Mouse (Mus musculus) MEL (cell line): ENCODE measurements around the gene Negr1. TPM values are rescaled to one million over a fixed set of nuclear protein-coding genes. Genes with fewer than 3 reads are reported as not detected.

Experiments used
- DNase-seq: peaks from one replicate; pipeline ENCODE4 v3.0.0; 2011; ENCODE audit warnings: low read depth, low spot score
- H3K27ac ChIP-seq: 2 replicates; pipeline ENCODE4 v1.5.1; 2012; ENCODE audit warnings: low read depth, mild to moderate bottlenecking, control low read depth, low read length, moderate library complexity; ENCODE audit not compliant: control insufficient read depth
- H3K27me3 ChIP-seq, 2 experiments: fragments of 150-350 bp in 1 of 2; sonication (generic) in 1 of 2; 2 replicates each; pipeline ENCODE4 v1.6.1; 2012; ENCODE audit warnings: low read length in 2 of 2, mild to moderate bottlenecking in 2 of 2, improper control_type of control experiment in 1 of 2, moderate library complexity in 1 of 2; ENCODE audit not compliant: insufficient read depth in 2 of 2, control insufficient read depth in 1 of 2
- H3K36me3 ChIP-seq, 2 experiments: 2 replicates each; pipeline ENCODE4 v1.6.1; 2012 to 2014; ENCODE audit warnings: low read length in 2 of 2, improper control_type of control experiment in 1 of 2, inconsistent platforms in 1 of 2, mild to moderate bottlenecking in 1 of 2; ENCODE audit not compliant: insufficient read depth in 2 of 2, control insufficient read depth in 1 of 2
- H3K4me1 ChIP-seq, 2 experiments: fragments of 150-350 bp in 1 of 2; sonication (generic) in 1 of 2; 2 replicates each; pipeline ENCODE4 v1.6.1; 2012; ENCODE audit warnings: low read length in 2 of 2, improper control_type of control experiment in 1 of 2, mild to moderate bottlenecking in 1 of 2; ENCODE audit not compliant: insufficient read depth in 2 of 2, control insufficient read depth in 1 of 2
- H3K4me3 ChIP-seq, 2 experiments: fragments of 150-350 bp in 1 of 2; sonication (generic) in 1 of 2; 2 replicates each; pipeline ENCODE4 v1.5.1; 2012; ENCODE audit warnings: low read depth in 2 of 2, low read length in 2 of 2, mild to moderate bottlenecking in 2 of 2, moderate library complexity in 2 of 2, control low read depth in 1 of 2, improper control_type of control experiment in 1 of 2; ENCODE audit not compliant: control insufficient read depth in 1 of 2, insufficient read depth in 1 of 2
- H3K79me2 ChIP-seq: 2 replicates; pipeline ENCODE4 v1.6.1; 2012; ENCODE audit warnings: mild to moderate bottlenecking, low read length, moderate library complexity; ENCODE audit not compliant: control insufficient read depth, poor library complexity, insufficient read depth
- H3K9ac ChIP-seq: 2 replicates; pipeline ENCODE4 v1.6.1; 2012; ENCODE audit warnings: low read depth, mild to moderate bottlenecking, control low read depth, low read length, moderate library complexity; ENCODE audit not compliant: control insufficient read depth, poor library complexity, severe bottlenecking
- H3K9me3 ChIP-seq: fragments of 150-350 bp; sonication (generic); replicated peaks from 2 replicates; pipeline ENCODE4 v1.6.1; 2012; ENCODE audit warnings: mild to moderate bottlenecking, low read length, improper control_type of control experiment, moderate library complexity; ENCODE audit not compliant: insufficient read depth
- CTCF ChIP-seq, 3 experiments: IDR thresholded peaks in 2 of 3; conservative IDR thresholded peaks in 1 of 3; 2 replicates each; pipeline ENCODE4 v1.5.1; 2011 to 2012; ENCODE audit warnings: low read length in 3 of 3, low read depth in 2 of 3, mild to moderate bottlenecking in 2 of 3, improper control_type of control experiment in 1 of 3, inconsistent platforms in 1 of 3, mixed read lengths in 1 of 3, moderate library complexity in 1 of 3; ENCODE audit not compliant: control insufficient read depth in 1 of 3, insufficient read depth in 1 of 3, poor library complexity in 1 of 3, severe bottlenecking in 1 of 3
- GATA1 ChIP-seq: IDR thresholded peaks from 2 replicates; pipeline ENCODE4 v1.6.1; 2011; ENCODE audit warnings: low read depth, low read length, improper control_type of control experiment
- HCFC1 ChIP-seq: IDR thresholded peaks from 2 replicates; pipeline ENCODE4 v1.6.1; 2012; ENCODE audit warnings: low read depth, mild to moderate bottlenecking, inconsistent platforms, low read length, improper control_type of control experiment, moderate library complexity
- KAT2A ChIP-seq: conservative IDR thresholded peaks from 2 replicates; pipeline ENCODE4 v1.6.1; 2012; ENCODE audit warnings: low read depth, low read length, improper control_type of control experiment, inconsistent platforms
- MAX ChIP-seq: IDR thresholded peaks from 2 replicates; pipeline ENCODE4 v1.6.1; 2011; ENCODE audit warnings: low read length, improper control_type of control experiment
- MEF2A ChIP-seq: IDR thresholded peaks from 2 replicates; pipeline ENCODE4 v1.6.1; 2014; ENCODE audit warnings: low read depth, mild to moderate bottlenecking, inconsistent platforms, low read length, improper control_type of control experiment; ENCODE audit not compliant: poor library complexity, insufficient replicate concordance, severe bottlenecking; ENCODE audit errors: extremely low read depth
- MXI1 ChIP-seq: IDR thresholded peaks from 2 replicates; pipeline ENCODE4 v1.6.1; 2011; ENCODE audit warnings: mild to moderate bottlenecking, low read depth, low read length, improper control_type of control experiment
- MYB ChIP-seq: IDR thresholded peaks from 2 replicates; pipeline ENCODE4 v1.6.1; 2011; ENCODE audit warnings: mild to moderate bottlenecking, low read depth, low read length, improper control_type of control experiment
- NRF1 ChIP-seq: IDR thresholded peaks from 2 replicates; pipeline ENCODE4 v1.6.1; 2014; ENCODE audit warnings: low read depth, mild to moderate bottlenecking, inconsistent platforms, low read length, improper control_type of control experiment, moderate library complexity; ENCODE audit not compliant: poor library complexity, insufficient read depth, severe bottlenecking
- POLR2A ChIP-seq, 2 experiments: IDR thresholded peaks; 2 replicates each; pipeline ENCODE4 v1.6.1; 2011 to 2012; ENCODE audit warnings: low read length in 2 of 2, mild to moderate bottlenecking in 2 of 2, control low read depth in 1 of 2, improper control_type of control experiment in 1 of 2, low read depth in 1 of 2, moderate library complexity in 1 of 2; ENCODE audit not compliant: control insufficient read depth in 1 of 2, insufficient read depth in 1 of 2, poor library complexity in 1 of 2
- SMC3 ChIP-seq: IDR thresholded peaks from 2 replicates; pipeline ENCODE4 v1.6.1; 2011; ENCODE audit warnings: low read depth, low read length, improper control_type of control experiment
- TBP ChIP-seq: IDR thresholded peaks from 2 replicates; pipeline ENCODE4 v1.8.0; 2011; ENCODE audit warnings: low read depth, low read length, improper control_type of control experiment
- USF1 ChIP-seq: IDR thresholded peaks from 2 replicates; pipeline ENCODE4 v1.6.1; 2014; ENCODE audit warnings: low read depth, mild to moderate bottlenecking, inconsistent platforms, low read length, improper control_type of control experiment, moderate library complexity
- USF2 ChIP-seq, 2 experiments: IDR thresholded peaks; 2 replicates each; pipeline ENCODE4 v1.6.1; 2011 to 2012; ENCODE audit warnings: improper control_type of control experiment in 2 of 2, low read length in 2 of 2, borderline replicate concordance in 1 of 2, inconsistent platforms in 1 of 2, low read depth in 1 of 2, mild to moderate bottlenecking in 1 of 2; ENCODE audit not compliant: insufficient read depth in 1 of 2
- ZC3H11A ChIP-seq: IDR thresholded peaks from 2 replicates; pipeline ENCODE4 v1.6.1; 2012; ENCODE audit warnings: low read depth, mild to moderate bottlenecking, inconsistent platforms, low read length, improper control_type of control experiment
- ZKSCAN1 ChIP-seq: IDR thresholded peaks from 2 replicates; pipeline ENCODE4 v1.6.1; 2012; ENCODE audit warnings: low read depth, mild to moderate bottlenecking, inconsistent platforms, low read length, improper control_type of control experiment, moderate library complexity
- ZNF384 ChIP-seq: IDR thresholded peaks from 2 replicates; pipeline ENCODE4 v1.6.1; 2012; ENCODE audit warnings: low read depth, mild to moderate bottlenecking, inconsistent platforms, low read length, improper control_type of control experiment
- polyA plus RNA-seq, 2 experiments: library from polyadenylated mRNA; stranded (reverse) in 1 of 2; unstranded in 1 of 2; fragments of >175 nt in 1 of 2; fragments of >200 nt in 1 of 2; gene quantifications; 2 replicates each; pipeline versions ENCODE4 v1.2.1 to v1.2.4; 2012; ENCODE audit warnings: low replicate concordance in 2 of 2, low read depth in 1 of 2; ENCODE audit not compliant: insufficient read length in 2 of 2, insufficient read depth in 1 of 2, missing spikeins in 1 of 2
- total RNA-seq: library from RNA; depleted of rRNA; stranded (reverse); fragments of 300-350 nt; gene quantifications from 2 replicates; pipeline ENCODE4 v1.2.3, GENCODE M21; 2012; rRNA removed

Negr1 gene
- total RNA-seq, result not detected in 2 replicates
- not detected for polyA plus RNA-seq

GRCm38 (mm10) chr3:156561524-156562423, at the start of gene Negr1:
Gene Negr1 (plus strand): TSS chr3:156561794.
- Histone ChIP-seq H3K4me1 (no peaks in the 10 kb centered on the region), H3K9ac (no peak within 1 kb of the TSS), H3K36me3 (no peaks in the 10 kb centered on the region), H3K4me3 (no peak within 1 kb of the TSS), H3K27me3 (no peaks in the 10 kb centered on the region), H3K27ac (no peak within 1 kb of the TSS), H3K79me2 (no peaks in the 10 kb centered on the region), H3K9me3 (no peaks in the 10 kb centered on the region)
- DNase-seq, result no peak
- no peak for TF ChIP-seq TBP

DNA sequence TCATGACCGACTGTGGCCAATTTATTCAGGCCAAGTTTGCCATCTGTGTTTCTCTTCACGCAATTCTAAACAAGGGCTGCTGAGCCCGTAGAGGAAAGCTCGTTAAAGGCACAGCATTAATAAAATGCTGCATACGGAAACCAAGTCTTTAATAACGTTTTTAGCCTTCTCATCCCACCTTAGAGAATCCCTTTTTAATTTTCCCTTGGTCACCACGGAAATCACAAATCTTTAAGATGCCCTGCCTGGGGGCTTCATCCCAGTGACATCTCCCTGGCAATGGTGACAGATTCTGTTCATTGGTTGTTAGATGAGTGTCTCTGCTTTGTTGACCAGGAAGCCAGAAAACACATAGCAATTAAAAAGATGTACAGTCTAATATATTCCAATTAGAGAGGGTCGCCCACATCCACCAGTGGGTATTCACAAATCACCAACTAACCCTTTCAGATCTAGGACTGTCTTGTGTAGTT, 35.1 kb upstream of the Negr1 start:
- no peak overlapping the region for H3K4me3 ChIP-seq
- TF ChIP-seq NRF1 (no peak), MAX (no peak), ZKSCAN1 (no peak), HCFC1 (no peak), ZC3H11A (no peak), MEF2A (no peak), KAT2A (no peak), GATA1 (no peak), SMC3 (no peak), CTCF (IDR thresholded peaks at IDR 0.05 in 2 of 3, conservative IDR thresholded peaks at IDR 0.05 in 1 of 3; ENCODE audit: control insufficient read depth in 1 of 3, insufficient read depth in 1 of 3, low read depth in 2 of 3, low read length in 3 of 3, poor library complexity in 1 of 3, severe bottlenecking in 1 of 3) (no peak), MYB (no peak), ZNF384 (no peak), USF2 (IDR thresholded peaks at IDR 0.05; ENCODE audit: borderline replicate concordance in 1 of 2, insufficient read depth in 1 of 2, low read depth in 1 of 2, low read length in 2 of 2) (no peak), POLR2A (IDR thresholded peaks at IDR 0.05; ENCODE audit: control insufficient read depth in 1 of 2, insufficient read depth in 1 of 2, low read depth in 1 of 2, low read length in 2 of 2, poor library complexity in 1 of 2) (no peak), MXI1 (no peak), USF1 (no peak)
- TF ChIP-seq, all 39 proteins: peak for 0
- Histone ChIP-seq H3K9ac (no peak overlapping the region), H3K27me3 (no peaks in the 10 kb centered on the region), H3K27ac (no peak overlapping the region), H3K4me1 (no peaks in the 10 kb centered on the region), H3K9me3 (no peaks in the 10 kb centered on the region), H3K36me3 (no peaks in the 10 kb centered on the region), H3K79me2 (no peaks in the 10 kb centered on the region)
- DNase-seq, result no peak
